Mouse (Mus musculus) embryonic facial prominence, embryonic 12.5 days (tissue): ENCODE results near the gene Vav1. TPM values are rescaled to one million over a fixed set of nuclear protein-coding genes. Genes with fewer than 3 reads are reported as not detected.

Experiments
- ATAC-seq: fragments of 200-750 bp; cut with Nextera tagmentation; 2 replicates; pipeline ENCODE4 v1.8.0; 2017; ENCODE audit not compliant: insufficient number of reproducible peaks, insufficient read depth, low FRiP score, low TSS enrichment
- H3K27ac ChIP-seq: fragments of 300-500 bp; sonication (generic); 2 replicates; pipeline ENCODE4 v1.5.1; 2016; ENCODE audit warnings: mild to moderate bottlenecking
- H3K27me3 ChIP-seq: fragments of 300-500 bp; sonication (generic); 2 replicates; pipeline ENCODE4 v1.6.1; 2016; ENCODE audit warnings: mild to moderate bottlenecking, moderate library complexity
- H3K36me3 ChIP-seq: fragments of 300-500 bp; sonication (generic); 2 replicates; pipeline ENCODE4 v1.6.1; 2016; ENCODE audit warnings: mild to moderate bottlenecking
- H3K4me1 ChIP-seq: fragments of 300-500 bp; sonication (generic); 2 replicates; pipeline ENCODE4 v1.6.1; 2016
- H3K4me2 ChIP-seq: fragments of 300-500 bp; sonication (generic); replicated peaks from 2 replicates; pipeline ENCODE4 v1.6.1; 2016; ENCODE audit warnings: mild to moderate bottlenecking, moderate library complexity
- H3K4me3 ChIP-seq: fragments of 300-500 bp; sonication (generic); 2 replicates; pipeline ENCODE4 v1.5.1; 2016; ENCODE audit warnings: mild to moderate bottlenecking
- H3K9ac ChIP-seq: fragments of 300-500 bp; sonication (generic); 2 replicates; pipeline ENCODE4 v1.6.1; 2016; ENCODE audit warnings: mild to moderate bottlenecking, moderate library complexity
- H3K9me3 ChIP-seq: fragments of 300-500 bp; sonication (generic); 2 replicates; pipeline ENCODE4 v1.6.1; 2016; ENCODE audit warnings: mild to moderate bottlenecking, moderate library complexity
- WGBS: fragments of 180-500 bp; shearing (Covaris S2); methylation state at CpG from one replicate; pipeline ENCODE4 v1.1.7; 2016; 5-methylcytosine and 5-hydroxymethylcytosine counted together
- polyA plus RNA-seq: library from polyadenylated mRNA; unstranded; fragments of >200 nt; fragmentation: Nextera tagmentation; extraction: Ambion mirVana; gene quantifications from 2 replicates; pipeline ENCODE4 v1.2.1, GENCODE M21; 2016

Gene Vav1
- polyA plus RNA-seq, 1 experiment from 2014 or later, result 2.1 TPM

DNA sequence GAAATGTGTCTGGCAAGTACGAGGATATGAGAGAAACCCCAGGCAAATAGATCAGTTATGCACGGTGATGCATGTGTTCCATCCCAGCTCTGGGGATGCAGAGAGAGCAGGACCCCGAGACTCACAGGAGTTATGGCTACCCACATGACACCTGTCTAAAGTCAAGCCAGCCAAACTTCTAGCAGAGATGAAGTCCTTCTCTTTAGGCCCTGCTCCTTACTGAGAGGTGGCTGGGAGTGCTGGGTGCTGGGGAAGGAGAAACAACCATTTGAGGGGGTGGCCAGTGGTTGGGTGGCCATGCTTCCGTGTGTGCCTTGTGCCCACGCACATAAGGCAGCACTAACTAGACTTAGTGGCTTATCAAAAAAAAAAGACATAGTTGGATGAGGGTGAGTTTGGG is 71.3 kb downstream of the Vav1 start:
- no peak for ATAC-seq
- H3K9me3 ChIP-seq, result no peaks in the 10 kb centered on the region
- no peak overlapping the region for H3K27ac ChIP-seq
- H3K36me3 ChIP-seq, result no peaks in the 10 kb centered on the region
- H3K9ac ChIP-seq, result no peak overlapping the region
- H3K27me3 ChIP-seq, result no peaks in the 10 kb centered on the region
- no peak overlapping the region for H3K4me3 ChIP-seq
- H3K4me2 ChIP-seq, result no peak overlapping the region
- H3K4me1 ChIP-seq, result no peaks in the 10 kb centered on the region
- WGBS, result 86% methylated on average over 5 of the region's 5 CpGs

DNA sequence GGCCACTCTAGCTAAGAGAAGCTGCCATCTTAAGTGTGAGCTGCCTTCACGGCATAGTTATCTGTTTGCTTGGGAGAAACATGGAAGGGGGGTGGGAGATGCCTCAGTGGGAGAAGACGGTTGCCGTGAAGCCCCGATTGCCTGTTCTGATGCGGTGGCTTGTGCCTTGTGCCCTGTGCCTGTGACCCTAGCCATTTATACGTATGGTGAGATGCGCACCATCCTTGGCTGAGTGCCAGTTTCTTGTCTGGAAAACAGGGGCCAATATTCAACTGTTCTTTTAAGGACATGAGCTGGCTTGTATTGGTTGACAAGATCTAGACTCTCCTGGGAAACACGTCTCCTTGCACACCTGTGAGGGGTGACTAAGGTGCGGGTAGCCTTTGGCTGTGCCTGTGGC is 72.2 kb downstream of the Vav1 start:
- Histone ChIP-seq H3K4me3 (no peak overlapping the region), H3K27me3 (no peaks in the 10 kb centered on the region), H3K4me1 (no peaks in the 10 kb centered on the region), H3K27ac (no peak overlapping the region), H3K9ac (no peak overlapping the region), H3K36me3 (no peaks in the 10 kb centered on the region), H3K4me2 (no peak overlapping the region), H3K9me3 (no peaks in the 10 kb centered on the region)
- no peak for ATAC-seq
- 89% methylated on average over 9 of the region's 9 CpGs for WGBS

DNA sequence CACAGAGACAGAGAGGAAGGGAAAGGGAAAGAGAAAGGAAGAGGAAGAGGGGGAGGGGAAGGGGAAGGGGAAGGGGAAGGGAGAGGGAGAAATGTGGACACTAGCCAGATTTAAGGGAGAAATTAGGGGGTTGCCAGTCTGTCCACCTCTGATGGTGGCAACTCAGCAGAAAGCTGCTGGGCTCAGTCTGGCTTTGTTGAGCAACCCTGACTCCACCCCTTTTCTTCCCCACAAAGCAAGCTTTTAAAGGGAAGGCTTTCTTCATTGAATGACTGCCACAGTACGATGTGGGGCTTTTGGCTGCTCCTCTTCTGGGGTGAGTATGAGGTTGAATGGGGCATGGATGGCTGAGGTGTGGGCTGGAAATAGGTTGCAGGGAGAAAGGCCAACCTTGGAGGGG is 79.5 kb downstream of the Vav1 start, which contains the start of gene Adgre1:
Gene Adgre1 (plus strand): TSS at position 251 of the 400 bp plus-strand sequence.
- no peaks in the 10 kb centered on the region for H3K4me1 ChIP-seq
- no peak within 1 kb of the TSS for H3K27ac ChIP-seq
- H3K4me3 ChIP-seq, result no peak within 1 kb of the TSS
- ATAC-seq, result no peak
- no peaks in the 10 kb centered on the region for H3K36me3 ChIP-seq
- H3K27me3 ChIP-seq, result no peaks in the 10 kb centered on the region
- no peaks in the 10 kb centered on the region for H3K9me3 ChIP-seq
- no peak within 1 kb of the TSS for H3K9ac ChIP-seq
- WGBS, result 4% methylated on average over 1 of the region's 1 CpGs
- no peak within 1 kb of the TSS for H3K4me2 ChIP-seq

DNA sequence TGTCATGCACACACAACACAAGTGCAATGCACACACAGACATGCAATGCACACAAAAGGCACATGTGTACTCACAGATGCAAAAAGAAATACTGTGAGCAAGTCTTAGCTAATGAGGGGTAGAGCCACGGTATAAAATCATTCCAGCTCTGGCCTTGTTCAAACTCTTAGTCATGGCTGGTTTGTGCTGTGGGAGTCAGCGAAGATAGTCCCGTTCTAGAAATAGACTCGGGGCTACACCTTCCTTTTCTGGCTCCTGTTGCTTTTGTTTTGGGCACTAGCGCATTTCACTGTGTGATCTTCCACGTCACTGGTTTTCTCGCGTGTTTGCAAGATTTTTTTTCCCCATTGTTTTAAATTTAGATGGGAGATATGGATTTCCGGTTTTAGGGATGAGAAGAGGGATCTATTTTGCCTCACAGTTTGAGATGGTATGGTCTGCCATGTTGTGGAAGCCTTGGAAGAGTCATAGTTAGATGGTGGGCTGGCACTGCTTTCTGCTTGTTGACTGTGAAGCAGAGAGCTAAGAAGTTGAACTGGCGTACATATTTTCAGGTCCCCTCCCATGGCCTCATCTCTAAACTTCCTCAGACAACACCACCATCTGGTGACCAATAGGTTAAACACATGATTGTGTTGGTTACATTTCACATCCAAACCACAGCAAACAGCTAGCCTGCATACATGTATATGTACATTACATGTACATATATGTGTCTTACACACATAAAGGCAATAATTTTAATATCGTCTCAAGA is 80.8 kb downstream of the Vav1 start:
- Histone ChIP-seq H3K4me3 (no peak overlapping the region), H3K9ac (no peak overlapping the region), H3K27me3 (no peaks in the 10 kb centered on the region), H3K4me1 (no peaks in the 10 kb centered on the region), H3K36me3 (no peaks in the 10 kb centered on the region), H3K27ac (no peak overlapping the region), H3K9me3 (no peaks in the 10 kb centered on the region), H3K4me2 (no peak overlapping the region)
- no peak for ATAC-seq
- WGBS, result 86% methylated on average over 11 of the region's 11 CpGs

Other genes with a start within 250 kb of the Vav1 start
- gene Khsrp, start 247.6 kb upstream of the Vav1 start, polyA plus RNA-seq, result 63.4 and 66.4 TPM in 2 replicates
- 0.13 TPM in 1 of 2 replicates, not detected in the other for gene Slc25a41, start 237.4 kb upstream of the Vav1 start, polyA plus RNA-seq
- 5.0 and 5.2 TPM in 2 replicates for gene Crb3, start 220.0 kb upstream of the Vav1 start, polyA plus RNA-seq
- 10.1 TPM in 2 replicates for gene Slc25a23, start 219.2 kb upstream of the Vav1 start, polyA plus RNA-seq
- 1.4 and 3.2 TPM in 2 replicates for gene Dennd1c, start 200.6 kb upstream of the Vav1 start, polyA plus RNA-seq
- 31.9 and 35.5 TPM in 2 replicates for gene Tubb4a, start 191.3 kb upstream of the Vav1 start, polyA plus RNA-seq
- 7.8 and 9.6 TPM in 2 replicates for gene Tnfsf9, start 173.8 kb upstream of the Vav1 start, polyA plus RNA-seq
- gene Cd70, start 129.3 kb upstream of the Vav1 start, polyA plus RNA-seq, result 0.19 TPM in 1 of 2 replicates, not detected in the other
- 0.09 and 0.24 TPM in 2 replicates for gene Tnfsf14, start 84.9 kb upstream of the Vav1 start, polyA plus RNA-seq
- gene C3, start 51.0 kb upstream of the Vav1 start, polyA plus RNA-seq, result 0.37 and 0.56 TPM in 2 replicates
- 28.8 and 31.9 TPM in 2 replicates for gene Gpr108, start 30.7 kb upstream of the Vav1 start, polyA plus RNA-seq
- 33.8 and 35.6 TPM in 2 replicates for gene Trip10, start 29.6 kb upstream of the Vav1 start, polyA plus RNA-seq
- 3.4 and 3.8 TPM in 2 replicates for gene Adgre1, start 79.6 kb downstream of the Vav1 start, polyA plus RNA-seq